Mouse (Mus musculus) kidney, adult 9 months (tissue): ENCODE results near the gene Tenm4.
A peak's percentile ranks its signal among the peaks of the same experiment; 100 is the strongest.

ENCODE experiments used
- DNase-seq: peaks from one replicate; pipeline ENCODE4 v3.0.0; 2022

Gene Tenm4

GRCm38 (mm10) chr7:96878511-96879276 lies 707.6 kb downstream of the Tenm4 start:
- DNase-seq: no peak

- DNase-seq: no peak
Observed at GRCm38 (mm10) chr7:96879593-96879992, 708.5 kb downstream of the Tenm4 start.

- no peak for DNase-seq
Observed at GRCm38 (mm10) chr7:96880221-96880944, 709.3 kb downstream of the Tenm4 start.

GRCm38 (mm10) chr7:96883297-96883696 lies 712.3 kb downstream of the Tenm4 start:
- no peak for DNase-seq

- no peak for DNase-seq
Observed at GRCm38 (mm10) chr7:96887088-96887654, 716.1 kb downstream of the Tenm4 start.

- peak; percentile 37 for DNase-seq
Observed at GRCm38 (mm10) chr7:96889061-96890034, 718.3 kb downstream of the Tenm4 start.

- DNase-seq: no peak
Observed at GRCm38 (mm10) chr7:96890035-96890621, 719.1 kb downstream of the Tenm4 start.

- DNase-seq: no peak
Observed at GRCm38 (mm10) chr7:96890987-96891386, 719.9 kb downstream of the Tenm4 start.

- DNase-seq: no peak
Observed at GRCm38 (mm10) chr7:96899036-96899569, 728.1 kb downstream of the Tenm4 start.

- DNase-seq: no peak
Observed at GRCm38 (mm10) chr7:96902183-96902582, 731.1 kb downstream of the Tenm4 start.

GRCm38 (mm10) chr7:96903088-96903985 lies 732.3 kb downstream of the Tenm4 start:
- no peak for DNase-seq

- no peak for DNase-seq
Observed at GRCm38 (mm10) chr7:96904442-96904841, 733.4 kb downstream of the Tenm4 start.

GRCm38 (mm10) chr7:96904936-96905335 lies 733.9 kb downstream of the Tenm4 start:
- no peak for DNase-seq

- DNase-seq: no peak
Observed at GRCm38 (mm10) chr7:96905422-96905821, 734.4 kb downstream of the Tenm4 start.

GRCm38 (mm10) chr7:96906216-96906615 lies 735.2 kb downstream of the Tenm4 start:
- DNase-seq: no peak

- no peak for DNase-seq
Observed at GRCm38 (mm10) chr7:96907971-96908680, 737.1 kb downstream of the Tenm4 start.

GRCm38 (mm10) chr7:96909856-96910255 lies 738.8 kb downstream of the Tenm4 start:
- DNase-seq: peak; percentile 8

GRCm38 (mm10) chr7:96910310-96910960 lies 739.4 kb downstream of the Tenm4 start:
- DNase-seq: no peak

- peak; percentile 85 for DNase-seq
Observed at GRCm38 (mm10) chr7:96914031-96914430, 743.0 kb downstream of the Tenm4 start.
